8 mouse cellular contexts compared by ENCODE assay signal in the genomic region with DNA sequence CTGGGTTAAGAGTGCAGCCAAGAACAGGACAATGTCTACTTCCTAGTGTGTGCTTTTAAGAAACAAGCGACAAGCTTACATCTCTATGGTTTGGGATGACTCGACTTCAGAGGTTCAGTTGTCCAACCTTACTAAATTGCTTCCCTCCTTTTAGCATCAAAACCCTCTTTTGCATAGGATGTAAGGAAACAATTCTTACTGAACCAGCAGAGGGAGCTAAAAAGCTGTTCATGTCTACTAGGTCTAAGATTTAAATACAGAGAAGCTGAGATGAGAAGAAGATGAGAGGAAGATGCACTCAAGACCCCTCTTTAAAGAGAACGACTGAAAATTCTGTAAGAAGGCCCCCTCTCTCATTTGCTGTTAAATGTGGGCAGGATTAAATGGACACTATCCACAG. TPM values are rescaled to one million over a fixed set of nuclear protein-coding genes. Genes with fewer than 3 reads are reported as not detected.
DNase-seq lines count a peak whose midpoint lies in the region.

No protein-coding gene starts in this region.

- DNase-seq in heart, postnatal 10 days = peak; percentile 29 to 44
- DNase-seq in heart, postnatal 36 days = no peak
- peak; percentile 8 for DNase-seq in ovary, postnatal 14 days (ENCODE audit: low spot score)
- DNase-seq in ovary, postnatal 10 days (ENCODE audit: low spot score) = no peak
- DNase-seq in embryo, embryonic 10 days (ENCODE audit: low spot score) = peak; percentile 74
- DNase-seq in retina, postnatal 1 day = peak; percentile 65
- no peak for DNase-seq in adrenal gland, postnatal 36 days
- DNase-seq in kidney, postnatal 10 days = no peak

- intact Hi-C loops in heart, postnatal 10 days (cut with DNase I) = loop anchor here (1.0 to 5.0 kb wide), 2 partner anchors 135 to 247 kb away; a partner anchor contains a TSS
- intact Hi-C loops in heart, postnatal 36 days (cut with DNase I) = loop anchor here (1.0 kb wide), 1 partner anchor 135 kb away; no protein-coding TSS in a partner anchor

RNA-seq across cellular contexts. Expression of a gene that starts 11.3 kb away (rescaled TPM):
- total RNA-seq in heart, postnatal 10 days (2021) = 10 to 100 TPM; 17.6 to 19.0 TPM
- 10 to 100 TPM; 12.2 to 15.8 TPM for total RNA-seq in heart, postnatal 36 days (2021)
- 10 to 100 TPM; 12.6 to 20.0 TPM for total RNA-seq in adrenal gland, postnatal 36 days (2021)

RNA-seq across cellular contexts. Expression of a gene that starts 13.4 kb away (rescaled TPM):
- 10 to 100 TPM; 22.7 to 24.4 TPM for total RNA-seq in heart, postnatal 10 days (2021)
- total RNA-seq in heart, postnatal 36 days (2021) = 10 to 100 TPM; 18.0 to 20.3 TPM
- 10 to 100 TPM; 19.3 to 19.6 TPM for total RNA-seq in adrenal gland, postnatal 36 days (2021)

RNA-seq across cellular contexts. Expression of a gene that starts 58.0 kb away (rescaled TPM):
- total RNA-seq in heart, postnatal 10 days (2021) = under 1 TPM in 1 of 2 experiments, not detected in 1; 0.62 TPM
- not detected for total RNA-seq in heart, postnatal 36 days (2021)
- not detected for total RNA-seq in adrenal gland, postnatal 36 days (2021)

Comparison
In these comparisons a context has a peak if more than half of its experiments do, and no peak if none do; other contexts are left out.
1. DNase-seq: peak in heart, postnatal 10 days (2 of 2), ovary, postnatal 14 days (single experiment), embryo, embryonic 10 days (single experiment) and retina, postnatal 1 day (single experiment); none in heart, postnatal 36 days (0 of 2), ovary, postnatal 10 days (single experiment), adrenal gland, postnatal 36 days (0 of 2) and kidney, postnatal 10 days (single experiment).